Mouse (Mus musculus): ENCODE measurements at regions not wholly inside any gene's neighbourhood (a gene's known extent, or its start where the extent isn't known, plus 50 kb on each side); places are given as distances from the start of the nearest gene placed in this dataset.

GRCm38 (mm10) chr17:9861923-9862854, 192.7 kb upstream of the Pabpc6 start:
- no peak overlapping the region for H3K4me3 ChIP-seq
- H3K4me2 ChIP-seq (replicated peaks), result no peak overlapping the region
- H3K27me3 ChIP-seq, result no peaks in the 10 kb centered on the region
- no peaks in the 10 kb centered on the region for H3K36me3 ChIP-seq
- WGBS, result 61% methylated on average over 15 of the region's 15 CpGs
- no peak overlapping the region for H3K27ac ChIP-seq
- H3K9ac ChIP-seq, result no peak overlapping the region
- H3K9me3 ChIP-seq, result no peaks in the 10 kb centered on the region
- ATAC-seq (ENCODE audit: low FRiP score, low read depth), result no peak
- no peaks in the 10 kb centered on the region for H3K4me1 ChIP-seq

- H3K9ac ChIP-seq, result no peak overlapping the region
- no peak overlapping the region for H3K27ac ChIP-seq
- no peaks in the 10 kb centered on the region for H3K4me1 ChIP-seq
- 44% methylated on average over 6 of the region's 6 CpGs for WGBS
- no peak for ATAC-seq (ENCODE audit: low FRiP score, low read depth)
- no peak overlapping the region for H3K4me3 ChIP-seq
- no peak overlapping the region for H3K4me2 ChIP-seq (replicated peaks)
- no peaks in the 10 kb centered on the region for H3K36me3 ChIP-seq
- peaks cover 8% of the 10 kb centered on the region for H3K9me3 ChIP-seq
- H3K27me3 ChIP-seq, result no peaks in the 10 kb centered on the region
These were observed 191.8 kb upstream of the Pabpc6 start for GRCm38 (mm10) chr17:9861346-9861745.

GRCm38 (mm10) chr17:9848559-9849357, 179.2 kb upstream of the Pabpc6 start:
- Histone ChIP-seq H3K36me3 (no peaks in the 10 kb centered on the region), H3K9me3 (no peaks in the 10 kb centered on the region), H3K4me3 (no peak overlapping the region), H3K4me2 (replicated peaks) (no peak overlapping the region), H3K4me1 (no peaks in the 10 kb centered on the region), H3K27me3 (no peaks in the 10 kb centered on the region), H3K9ac (no peak overlapping the region), H3K27ac (no peak overlapping the region)
- WGBS, result 73% methylated on average over 9 of the region's 9 CpGs
- ATAC-seq (ENCODE audit: low FRiP score, low read depth), result no peak

- Histone ChIP-seq H3K4me3 (no peak overlapping the region), H3K9ac (no peak overlapping the region), H3K4me1 (no peaks in the 10 kb centered on the region), H3K9me3 (no peaks in the 10 kb centered on the region), H3K36me3 (no peaks in the 10 kb centered on the region), H3K27ac (no peak overlapping the region), H3K27me3 (no peaks in the 10 kb centered on the region), H3K4me2 (replicated peaks) (no peak overlapping the region)
- no peak for ATAC-seq (ENCODE audit: low FRiP score, low read depth)
- WGBS, result 74% methylated on average over 4 of the region's 4 CpGs
These were observed 176.0 kb upstream of the Pabpc6 start for GRCm38 (mm10) chr17:9845451-9846075.

- no peak overlapping the region for H3K27ac ChIP-seq
- 87% methylated on average over 2 of the region's 2 CpGs for WGBS
- no peaks in the 10 kb centered on the region for H3K27me3 ChIP-seq
- no peak overlapping the region for H3K4me3 ChIP-seq
- H3K4me2 ChIP-seq (replicated peaks), result no peak overlapping the region
- no peak overlapping the region for H3K9ac ChIP-seq
- H3K36me3 ChIP-seq, result no peaks in the 10 kb centered on the region
- H3K9me3 ChIP-seq, result no peaks in the 10 kb centered on the region
- no peak for ATAC-seq (ENCODE audit: low FRiP score, low read depth)
- H3K4me1 ChIP-seq, result no peaks in the 10 kb centered on the region
These were observed 171.6 kb upstream of the Pabpc6 start for GRCm38 (mm10) chr17:9841103-9841502.

- Histone ChIP-seq H3K9ac (no peak overlapping the region), H3K27me3 (no peaks in the 10 kb centered on the region), H3K9me3 (no peaks in the 10 kb centered on the region), H3K4me3 (no peak overlapping the region), H3K4me1 (no peaks in the 10 kb centered on the region), H3K36me3 (no peaks in the 10 kb centered on the region), H3K27ac (no peak overlapping the region), H3K4me2 (replicated peaks) (no peak overlapping the region)
- 82% methylated on average over 7 of the region's 7 CpGs for WGBS
- ATAC-seq (ENCODE audit: low FRiP score, low read depth), result no peak
These were observed 169.7 kb upstream of the Pabpc6 start for GRCm38 (mm10) chr17:9839256-9839655.

GRCm38 (mm10) chr17:9836995-9837842, 167.7 kb upstream of the Pabpc6 start:
- Histone ChIP-seq H3K4me1 (no peaks in the 10 kb centered on the region), H3K4me3 (no peak overlapping the region), H3K9ac (no peak overlapping the region), H3K9me3 (no peaks in the 10 kb centered on the region), H3K27me3 (no peaks in the 10 kb centered on the region), H3K27ac (no peak overlapping the region), H3K4me2 (replicated peaks) (no peak overlapping the region), H3K36me3 (no peaks in the 10 kb centered on the region)
- 80% methylated on average over 7 of the region's 7 CpGs for WGBS
- ATAC-seq (ENCODE audit: low FRiP score, low read depth), result no peak

GRCm38 (mm10) chr17:9829895-9830294, 160.4 kb upstream of the Pabpc6 start:
- Histone ChIP-seq H3K36me3 (no peaks in the 10 kb centered on the region), H3K4me1 (no peaks in the 10 kb centered on the region), H3K4me2 (replicated peaks) (no peak overlapping the region), H3K27me3 (no peaks in the 10 kb centered on the region), H3K27ac (no peak overlapping the region), H3K9ac (no peak overlapping the region), H3K9me3 (no peaks in the 10 kb centered on the region), H3K4me3 (no peak overlapping the region)
- ATAC-seq (ENCODE audit: low FRiP score, low read depth), result no peak
- 63% methylated on average over 5 of the region's 5 CpGs for WGBS

GRCm38 (mm10) chr17:9821358-9821757, 151.8 kb upstream of the Pabpc6 start:
- Histone ChIP-seq H3K4me3 (no peak overlapping the region), H3K27ac (no peak overlapping the region), H3K9ac (no peak overlapping the region), H3K4me1 (peaks cover 5% of the 10 kb centered on the region; the same call in 1 of the 2 replicates), H3K9me3 (no peaks in the 10 kb centered on the region), H3K4me2 (replicated peaks) (no peak overlapping the region), H3K36me3 (no peaks in the 10 kb centered on the region), H3K27me3 (no peaks in the 10 kb centered on the region)
- WGBS, result 84% methylated on average over 4 of the region's 4 CpGs
- no peak for ATAC-seq (ENCODE audit: low FRiP score, low read depth)

- H3K36me3 ChIP-seq, result no peaks in the 10 kb centered on the region
- ATAC-seq (ENCODE audit: low FRiP score, low read depth), result peak; percentile 32; the same call in 1 of the 2 replicates
These were observed 147.5 kb upstream of the Pabpc6 start for GRCm38 (mm10) chr17:9817056-9817455.

GRCm38 (mm10) chr17:9797069-9797468, 127.6 kb upstream of the Pabpc6 start:
- 94% methylated on average over 8 of the region's 8 CpGs for WGBS
- Histone ChIP-seq H3K4me3 (no peak overlapping the region), H3K4me1 (no peaks in the 10 kb centered on the region), H3K9ac (no peak overlapping the region), H3K4me2 (replicated peaks) (no peak overlapping the region), H3K27ac (no peak overlapping the region), H3K9me3 (no peaks in the 10 kb centered on the region), H3K36me3 (no peaks in the 10 kb centered on the region), H3K27me3 (no peaks in the 10 kb centered on the region)
- ATAC-seq (ENCODE audit: low FRiP score, low read depth), result no peak

More at GRCm38 (mm10) chr17:9817056-9817455, 147.5 kb upstream of the Pabpc6 start:
- no peak overlapping the region for H3K9ac ChIP-seq
- H3K4me3 ChIP-seq, result no peak overlapping the region
- H3K9me3 ChIP-seq, result no peaks in the 10 kb centered on the region
- H3K27ac ChIP-seq, result no peak overlapping the region
- no peak overlapping the region for H3K4me2 ChIP-seq (replicated peaks)
- H3K4me1 ChIP-seq, result peaks cover 5% of the 10 kb centered on the region; the same call in 1 of the 2 replicates
- H3K27me3 ChIP-seq, result no peaks in the 10 kb centered on the region
